Mouse (Mus musculus) granulocyte monocyte progenitor cell, adult 5-6 weeks (primary cell): Measurements from ENCODE around the gene Abce1. TPM values are rescaled to one million over a fixed set of nuclear protein-coding genes. Genes with fewer than 3 reads are reported as not detected.
A peak's percentile ranks its signal among the peaks of the same experiment; 100 is the strongest.
"Not testable (repeated sequence)": the region's sequence is repeated elsewhere in the genome, so short reads cannot be mapped to it uniquely, and the experiment has no call there.

ENCODE experiments used
- ATAC-seq: replicated peaks from 2 replicates; pipeline ENCODE4 v1.8.0; 2016; ENCODE audit warnings: mild to moderate bottlenecking, moderate TSS enrichment, inconsistent platforms; ENCODE audit not compliant: poor library complexity, severe bottlenecking
- total RNA-seq, 2 experiments: library from RNA; stranded (forward) in 1 of 2; stranded (reverse) in 1 of 2; fragments of 200-712, 200-1000 nt in 1 of 2; fragments of >200 nt in 1 of 2; fragmentation: Nextera tagmentation in 1 of 2; gene quantifications; 2 replicates each; pipeline ENCODE4 v1.2.3; 2014 to 2017

Gene Abce1
- 163 and 166 TPM in 2 replicates for total RNA-seq (2014; fragmentation: Nextera tagmentation)
- 208 and 248 TPM in 2 replicates for total RNA-seq (2017)

DNA sequence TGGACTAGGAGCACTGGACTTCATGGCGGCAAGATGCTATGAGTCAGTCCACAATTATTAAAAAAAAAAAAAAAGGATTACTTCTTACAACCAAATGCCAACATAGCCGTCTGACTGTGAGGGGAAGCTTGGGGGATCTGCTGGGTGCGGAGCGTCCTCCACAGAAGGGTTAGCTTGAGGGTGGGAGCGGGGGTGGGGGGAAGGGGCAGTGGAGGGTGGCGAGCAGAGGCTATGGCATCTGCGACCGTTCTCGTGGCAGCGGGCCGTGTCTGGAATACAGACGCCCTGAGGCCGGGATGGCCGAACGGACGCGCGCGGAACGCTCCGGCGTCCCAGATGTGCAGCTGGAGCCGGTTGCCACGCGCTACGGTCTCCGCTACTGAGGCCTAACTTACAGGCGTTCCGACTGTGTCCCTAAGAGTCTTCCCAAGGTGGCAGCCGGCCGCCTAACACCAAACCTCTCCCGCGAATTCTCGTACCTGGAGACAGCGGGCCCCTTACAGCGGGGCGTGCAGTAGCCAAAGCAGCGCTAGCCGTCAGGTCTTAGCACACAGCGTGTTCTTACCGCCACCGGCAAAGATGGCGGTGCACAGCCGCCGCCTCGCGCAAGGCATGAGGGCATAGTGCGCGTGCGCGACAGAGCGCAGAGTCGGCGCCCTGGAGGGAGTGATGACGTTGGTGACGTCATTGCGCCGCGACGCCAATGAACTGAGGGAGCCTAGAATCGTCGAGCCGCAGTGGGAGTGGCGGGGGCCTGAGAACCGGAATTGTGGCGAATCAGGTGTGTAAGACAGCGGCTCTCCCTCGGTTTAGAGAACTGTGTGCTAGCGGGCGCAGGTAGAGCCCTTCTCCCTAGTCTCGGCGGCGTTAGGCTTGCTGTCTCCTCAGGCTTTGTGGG, at the start of gene Abce1, which contains the start of gene Anapc10:
Abce1 (minus strand) TSS at position 677 of the 898 bp plus-strand sequence.
Anapc10 (plus strand) TSS at position 757 of the 898 bp plus-strand sequence.
- peak; percentile 97 for ATAC-seq

GRCm38 (mm10) chr8:79750305-79750704, 38.8 kb upstream of the Abce1 start:
- ATAC-seq: no peak

DNA sequence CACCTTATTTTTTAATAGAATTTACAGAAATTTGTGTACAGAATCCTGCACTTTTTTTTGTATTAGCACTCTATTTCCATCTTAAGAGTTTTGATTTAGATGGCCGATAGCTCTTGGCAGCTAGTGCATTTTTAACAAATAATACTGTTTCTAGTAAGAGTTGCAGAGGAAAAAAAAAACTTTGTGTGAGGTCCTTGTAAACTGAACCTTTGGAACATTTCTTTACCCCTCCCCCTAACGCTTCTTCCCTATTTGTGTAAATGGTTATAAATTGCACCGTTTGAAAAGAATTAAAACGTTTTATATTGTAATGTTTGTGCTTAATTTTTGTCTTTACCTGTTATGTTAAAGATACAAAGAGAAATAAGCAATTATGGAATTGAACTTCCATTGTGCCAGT, 37.1 kb upstream of the Abce1 start:
- ATAC-seq: no peak

DNA sequence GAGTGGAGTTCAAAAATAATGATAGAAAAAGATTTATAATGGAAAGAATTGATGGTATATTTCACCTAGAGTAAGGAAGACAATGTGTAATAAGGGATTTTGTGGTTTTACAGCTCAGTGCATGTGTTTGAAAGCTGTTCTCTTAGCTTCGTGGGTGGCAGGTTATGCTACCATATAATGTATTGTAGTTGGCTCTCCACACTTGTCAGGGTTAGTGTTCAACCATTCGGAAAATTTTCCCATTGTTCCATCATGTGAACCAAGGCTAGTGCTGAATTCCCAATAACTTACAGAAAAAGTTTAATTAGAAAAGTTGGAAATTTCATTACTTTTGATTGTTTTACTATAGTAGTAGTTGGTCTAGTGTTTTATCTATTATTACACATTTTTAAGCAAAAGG, 36.6 kb upstream of the Abce1 start:
- no peak for ATAC-seq

DNA sequence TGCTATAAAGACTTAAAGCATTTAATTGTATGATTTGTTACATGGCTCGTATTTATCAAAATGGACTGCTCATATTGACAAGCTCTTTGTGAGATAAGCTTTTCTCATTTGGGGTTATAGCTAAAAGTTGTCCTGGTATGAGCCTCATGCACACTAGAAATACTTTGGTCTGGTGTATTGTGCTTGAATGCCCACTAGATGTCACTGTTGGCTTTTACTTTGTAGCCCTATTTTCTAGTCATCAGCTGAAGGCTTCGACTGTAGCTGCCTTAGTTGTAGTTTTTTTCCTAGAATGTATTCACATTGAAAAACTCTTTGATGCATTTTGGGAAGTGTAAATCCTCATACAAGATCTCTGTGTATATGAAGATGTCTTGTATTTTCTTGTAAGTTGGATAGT, 22.8 kb upstream of the Abce1 start:
- ATAC-seq: peak; percentile 89

DNA sequence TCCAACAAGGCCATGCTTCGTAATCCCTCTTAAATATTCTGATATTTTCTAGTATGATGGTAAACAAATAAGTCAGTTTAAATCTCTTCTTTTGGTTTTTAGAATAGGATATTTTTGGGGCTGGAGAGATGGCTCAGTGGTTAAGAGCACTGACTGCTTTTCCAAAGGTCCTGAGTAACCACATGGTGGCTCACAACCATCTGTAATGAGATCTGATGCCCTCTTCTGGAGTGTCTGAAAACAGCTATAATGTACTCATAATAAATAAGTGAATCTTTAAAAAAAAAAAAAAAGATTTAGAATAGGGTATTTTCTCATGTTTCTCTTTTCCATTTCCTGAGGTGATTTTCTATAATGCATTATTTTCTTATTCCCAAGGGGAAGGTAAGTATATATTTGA, 16.4 kb upstream of the Abce1 start:
- no peak for ATAC-seq

GRCm38 (mm10) chr8:79724589-79724988, 13.0 kb upstream of the Abce1 start:
- no peak for ATAC-seq

GRCm38 (mm10) chr8:79723308-79723707, 11.8 kb upstream of the Abce1 start:
- ATAC-seq: no peak

DNA sequence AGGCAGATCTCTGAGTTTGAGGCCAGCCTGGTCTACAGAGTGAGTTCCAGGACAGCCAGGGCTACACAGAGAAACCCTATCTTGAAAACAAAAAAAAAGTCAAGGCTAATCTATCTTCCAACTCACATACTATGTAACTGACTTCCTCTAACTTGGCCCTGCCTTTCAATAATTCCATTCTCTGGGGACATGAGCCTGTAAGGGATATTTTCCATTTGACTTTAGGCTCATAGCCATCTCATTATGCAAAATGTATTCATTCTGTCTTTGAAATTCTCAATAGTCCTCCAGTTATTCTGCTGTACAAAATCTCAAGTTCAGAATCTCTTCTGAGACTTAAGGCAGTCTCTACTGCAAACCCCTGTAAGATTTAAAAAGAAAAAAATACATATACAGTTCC, 10.0 kb upstream of the Abce1 start:
- no peak for ATAC-seq

- ATAC-seq: no peak
Measured at GRCm38 (mm10) chr8:79712676-79713075, 1.1 kb upstream of the Abce1 start.

GRCm38 (mm10) chr8:79706687-79707086, 4.9 kb downstream of the Abce1 start:
- ATAC-seq: no peak

- no peak for ATAC-seq
Measured at GRCm38 (mm10) chr8:79692531-79692930, 19.0 kb downstream of the Abce1 start.

DNA sequence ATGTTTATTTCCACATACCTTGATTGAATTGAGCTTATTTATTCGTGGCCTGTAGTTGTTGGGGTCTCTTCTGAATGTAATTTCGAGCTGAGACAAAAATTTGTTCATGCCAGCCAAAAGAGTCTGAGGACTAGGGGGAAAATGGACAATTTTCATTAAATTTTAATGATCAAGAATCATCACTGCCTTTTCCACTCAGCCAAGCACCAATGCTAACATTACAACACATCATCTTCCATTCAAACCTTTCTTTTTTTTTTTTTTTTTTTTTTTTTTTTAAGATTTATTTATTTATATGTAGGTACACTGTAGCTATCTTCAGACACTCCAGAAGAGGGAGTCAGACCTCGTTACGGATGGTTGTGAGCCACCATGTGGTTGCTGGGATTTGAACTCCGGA, 25.6 kb downstream of the Abce1 start:
- not testable (repeated sequence) for ATAC-seq

DNA sequence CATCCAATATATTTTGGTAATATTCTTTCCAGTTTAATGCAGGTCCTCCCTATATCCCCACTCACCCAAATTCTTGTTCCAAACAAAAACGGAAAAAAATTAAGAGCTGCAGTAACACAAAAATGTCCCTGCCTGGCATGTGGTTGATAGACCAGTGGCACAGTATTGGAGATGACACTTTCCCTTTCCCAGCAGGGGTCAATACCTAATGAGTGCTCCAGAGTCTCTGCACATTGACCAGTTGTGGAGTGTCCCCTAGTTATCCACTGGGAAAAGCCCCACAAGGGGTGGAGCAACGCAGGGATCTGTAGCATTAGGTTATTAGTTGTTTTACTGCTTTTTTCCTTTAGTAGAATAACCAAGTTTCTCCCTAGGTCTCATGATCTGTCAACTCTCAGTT, 30.6 kb downstream of the Abce1 start:
- ATAC-seq: no peak

DNA sequence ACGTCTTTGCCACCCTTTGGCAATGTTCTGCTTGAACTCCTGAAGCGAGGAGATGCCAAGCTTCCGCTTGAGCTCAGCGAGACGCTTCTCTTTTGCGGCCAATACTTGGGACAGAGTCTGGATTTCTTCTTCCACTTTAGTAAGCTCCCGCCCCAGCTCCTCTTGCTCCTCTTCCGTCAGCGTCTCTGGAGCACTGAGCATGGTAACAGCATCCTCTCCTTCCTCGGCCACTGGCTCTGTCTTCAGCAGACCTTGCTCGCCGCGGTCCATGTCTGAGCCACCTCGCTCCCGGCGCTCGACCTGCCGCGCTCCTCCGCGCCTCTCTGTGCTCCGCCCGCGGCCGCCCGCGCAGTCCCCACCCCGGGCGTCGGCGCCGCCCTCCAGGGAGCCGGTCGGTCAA, 31.0 kb downstream of the Abce1 start:
- ATAC-seq: peak; percentile 47

GRCm38 (mm10) chr8:79680083-79680482, 31.5 kb downstream of the Abce1 start:
- ATAC-seq: peak; percentile 58

DNA sequence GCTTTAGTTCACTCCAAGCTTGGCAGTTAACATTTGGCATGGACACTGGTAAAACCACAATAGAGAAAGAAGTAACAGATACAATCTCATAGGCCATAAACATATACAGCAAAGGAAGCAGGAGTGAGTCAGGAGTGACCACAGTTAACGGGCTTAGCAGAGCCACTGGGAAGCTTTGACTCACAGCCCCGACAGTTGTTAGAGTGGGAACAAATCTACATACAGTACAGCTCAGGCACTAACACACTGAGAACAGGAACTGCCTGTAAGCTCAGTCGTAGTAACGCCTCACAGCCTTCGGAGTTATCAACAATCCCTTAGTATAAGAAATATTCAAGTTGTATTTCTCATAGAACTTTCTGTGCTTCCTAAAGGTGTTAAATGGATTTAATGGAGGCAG, 32.5 kb downstream of the Abce1 start:
- ATAC-seq: peak; percentile 83

GRCm38 (mm10) chr8:79676461-79676860, 35.1 kb downstream of the Abce1 start:
- no peak for ATAC-seq

DNA sequence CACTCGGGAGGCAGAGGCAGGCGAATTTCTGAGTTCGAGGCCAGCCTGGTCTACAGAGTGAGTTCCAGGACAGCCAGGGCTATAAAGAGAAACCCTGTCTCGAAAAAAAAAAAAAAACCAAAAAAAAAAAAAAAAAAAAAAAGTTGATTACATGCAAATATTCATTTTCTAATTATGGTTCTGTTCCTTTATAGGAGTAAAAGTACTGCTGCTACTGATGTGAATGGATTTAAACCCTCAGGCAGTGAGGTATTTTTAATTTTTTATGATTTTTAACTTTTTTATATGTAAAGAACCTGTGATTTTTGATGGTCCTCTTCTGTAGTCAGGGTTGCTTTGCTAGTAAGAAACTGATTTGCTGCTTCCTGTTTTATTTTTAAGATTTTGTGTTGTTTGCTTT, 52.8 kb downstream of the Abce1 start:
- not testable (repeated sequence) for ATAC-seq

DNA sequence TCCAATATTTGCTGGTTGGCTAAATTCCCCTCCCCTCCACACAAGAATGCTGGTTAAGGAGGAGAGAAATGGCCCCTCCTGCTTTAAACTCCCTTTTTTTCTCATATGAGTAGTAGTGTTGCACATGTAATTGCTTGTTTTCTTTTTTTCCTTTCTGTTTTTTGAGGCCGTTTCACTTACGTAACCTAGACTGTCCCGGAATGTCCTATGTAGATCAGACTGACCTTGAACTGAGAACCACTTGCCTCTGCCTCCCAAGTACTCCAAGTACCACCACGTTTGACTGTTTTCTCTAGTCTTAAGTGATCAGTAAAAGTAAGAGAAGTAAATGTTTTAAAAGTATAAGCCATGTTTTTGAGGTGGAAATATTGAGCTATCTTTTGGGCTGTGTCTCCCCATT, 57.8 kb downstream of the Abce1 start:
- ATAC-seq: no peak

DNA sequence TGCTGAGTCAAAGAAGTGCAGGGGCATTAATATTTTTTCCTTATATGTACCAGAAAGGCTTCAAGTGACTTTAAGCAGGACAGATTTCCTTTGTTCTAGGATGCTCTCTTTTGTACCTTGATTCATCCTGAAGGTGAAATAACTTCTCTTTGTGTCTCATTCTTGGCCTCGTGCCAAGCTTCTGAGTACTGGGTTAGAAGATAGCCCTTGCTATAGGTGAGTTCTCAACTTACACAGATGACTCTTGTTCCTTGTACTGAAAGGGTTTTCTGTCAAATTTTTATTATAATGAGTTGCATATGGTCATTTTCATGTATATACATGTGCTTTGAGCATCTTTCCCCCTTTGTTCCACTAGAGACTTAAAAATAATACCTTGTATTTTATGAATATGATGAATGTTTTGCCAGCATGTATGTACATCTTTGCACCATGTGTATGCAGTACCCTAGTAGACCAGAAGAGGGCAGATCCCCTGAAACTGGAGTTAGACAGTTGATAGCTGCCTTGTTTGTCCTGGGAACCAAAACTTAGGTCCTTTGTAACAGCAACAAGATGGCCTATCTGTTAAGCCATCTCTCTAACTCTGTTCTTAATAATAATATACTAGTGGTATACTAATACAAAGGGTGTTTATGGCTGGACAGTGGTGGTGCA, 61.3 kb downstream of the Abce1 start:
- ATAC-seq: peak; percentile 88
